ENCODE assay signal across 25 mouse cellular contexts in genomic region chr12:55311841-55312240, GRCm38 (mm10).
"Had no signal": no experiment of that assay in that cellular context is flagged by ENCODE, and none has a peak within 500 bp of the region (broad histone marks: within the 10 kb centered on the region; RNA-seq: fewer than 3 reads in every experiment).

No protein-coding gene starts in this region.

- H3K27me3 ChIP-seq: heart, embryonic 13.5 days; heart, embryonic 15.5 days; hindbrain, embryonic 13.5 days; hindbrain, embryonic 15.5 days; kidney, embryonic 15.5 days; limb, embryonic 13.5 days; limb, embryonic 15.5 days; liver, embryonic 12.5 days had no signal

- DNase-seq: gastrocnemius, postnatal 14 days; gastrocnemius, postnatal 36 days; heart, adult 18-20 months; heart, postnatal 14 days; heart, postnatal 36 days; kidney, adult 11 months; kidney, adult 2 months; kidney, adult 9 months; kidney, postnatal 14 days; kidney, postnatal 36 days; left cerebral cortex, postnatal 4 days had no signal

- H3K4me1 ChIP-seq: heart, embryonic 13.5 days; hindbrain, embryonic 13.5 days; hindbrain, embryonic 15.5 days; kidney, embryonic 15.5 days; limb, embryonic 13.5 days; limb, embryonic 15.5 days; liver, embryonic 12.5 days had no signal

- ATAC-seq: hindbrain, postnatal 0 days; intestine, embryonic 16.5 days; liver, embryonic 12.5 days had no signal

- H3K27ac ChIP-seq: heart, embryonic 13.5 days; heart, embryonic 15.5 days; hindbrain, embryonic 13.5 days; hindbrain, embryonic 15.5 days; hindbrain, postnatal 0 days; kidney, embryonic 15.5 days; kidney, postnatal 0 days; layer of hippocampus, adult 2 months; left cerebral cortex, adult 2 months; limb, embryonic 13.5 days; limb, embryonic 15.5 days; liver, embryonic 12.5 days; liver, embryonic 14.5 days had no signal

- H3K9me3 ChIP-seq: heart, embryonic 13.5 days; heart, embryonic 15.5 days; hindbrain, embryonic 13.5 days; hindbrain, embryonic 15.5 days; kidney, embryonic 15.5 days; limb, embryonic 13.5 days; limb, embryonic 15.5 days; liver, embryonic 12.5 days had no signal

- H3K36me3 ChIP-seq: heart, embryonic 15.5 days; hindbrain, embryonic 15.5 days had no signal

- H3K9ac ChIP-seq: heart, embryonic 13.5 days; heart, embryonic 15.5 days; hindbrain, embryonic 15.5 days; kidney, embryonic 15.5 days; limb, embryonic 13.5 days; limb, embryonic 15.5 days; liver, embryonic 12.5 days; liver, embryonic 14.5 days had no signal

- H3K4me3 ChIP-seq: heart, embryonic 13.5 days; heart, embryonic 15.5 days; hindbrain, embryonic 13.5 days; hindbrain, embryonic 15.5 days; kidney, embryonic 15.5 days; layer of hippocampus, adult 2 months; left cerebral cortex, adult 2 months; limb, embryonic 13.5 days; limb, embryonic 15.5 days; liver, embryonic 12.5 days had no signal
